Mouse (Mus musculus): ENCODE data around the gene Smok3c. TPM values are rescaled to one million over a fixed set of nuclear protein-coding genes. Genes with fewer than 3 reads are reported as not detected.

The Smok3c gene
- polyA plus RNA-seq, 1 experiment from 2014 or later = not detected

DNA sequence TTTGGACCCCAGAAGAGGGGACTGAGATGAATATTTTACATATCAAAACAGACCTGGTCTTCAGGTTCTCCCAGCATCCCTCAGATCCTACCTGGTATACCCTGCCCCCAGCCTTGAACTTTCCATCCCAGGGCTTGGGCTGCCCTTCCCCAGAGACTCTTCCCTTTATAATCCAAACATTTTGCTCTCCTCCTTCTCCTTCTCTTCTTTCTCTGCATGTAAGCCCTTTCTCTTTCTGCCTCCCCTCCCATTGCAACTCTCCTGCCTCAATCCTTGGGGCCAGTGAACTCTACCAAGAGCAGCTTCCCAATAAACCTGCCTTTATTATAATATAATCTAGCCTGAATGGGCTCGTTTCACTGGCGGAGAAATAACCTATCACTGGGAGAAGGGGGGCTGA is 30.9 kb downstream of the Smok3c start:
- no peak for ATAC-seq (ENCODE audit: low FRiP score, low read depth)
- no peak overlapping the region for H3K27ac ChIP-seq (replicated peaks)
- no peak overlapping the region for H3K4me2 ChIP-seq (replicated peaks)
- WGBS = 96% methylated on average over 2 of the region's 2 CpGs
- peaks cover 19% of the 10 kb centered on the region for H3K4me1 ChIP-seq
- no peak overlapping the region for H3K9ac ChIP-seq (replicated peaks)
- H3K36me3 ChIP-seq = peaks cover 12% of the 10 kb centered on the region
- no peaks in the 10 kb centered on the region for H3K9me3 ChIP-seq
- H3K27me3 ChIP-seq = no peaks in the 10 kb centered on the region
- H3K4me3 ChIP-seq = no peak overlapping the region

DNA sequence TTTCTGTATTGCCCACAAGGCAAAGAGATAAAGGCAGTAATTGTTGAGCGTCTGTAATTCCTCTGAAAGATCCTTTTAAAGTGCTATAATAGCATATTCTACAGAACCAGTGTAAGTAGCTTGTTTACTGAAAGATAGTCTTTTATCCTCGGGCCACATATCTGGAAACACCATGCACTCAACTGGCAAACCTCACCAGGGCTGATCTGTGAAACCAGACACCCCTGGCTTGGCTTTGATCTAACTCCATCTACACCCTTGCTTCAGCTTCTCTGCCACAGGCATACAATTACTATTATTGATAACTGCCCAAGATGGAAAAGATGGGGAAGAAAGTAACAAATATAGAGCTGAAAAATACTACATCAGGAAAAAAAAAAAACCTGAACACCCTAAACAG is 31.5 kb downstream of the Smok3c start:
- peak; percentile 16; the same call in 1 of the 2 replicates for ATAC-seq (ENCODE audit: low FRiP score, low read depth)
- H3K27ac ChIP-seq (replicated peaks) = no peak overlapping the region
- H3K4me2 ChIP-seq (replicated peaks) = peak overlapping the region; percentile 80
- 0 out of 2 replicates have a peak overlapping the region, but pooled peaks have one; percentile 96 for H3K9ac ChIP-seq (replicated peaks)
- no peaks in the 10 kb centered on the region for H3K9me3 ChIP-seq
- peaks cover 20% of the 10 kb centered on the region for H3K4me1 ChIP-seq
- peaks cover 17% of the 10 kb centered on the region for H3K36me3 ChIP-seq
- H3K27me3 ChIP-seq = no peaks in the 10 kb centered on the region
- H3K4me3 ChIP-seq = peak overlapping the region; percentile 93
- WGBS = 69% methylated on average over 2 of the region's 2 CpGs

DNA sequence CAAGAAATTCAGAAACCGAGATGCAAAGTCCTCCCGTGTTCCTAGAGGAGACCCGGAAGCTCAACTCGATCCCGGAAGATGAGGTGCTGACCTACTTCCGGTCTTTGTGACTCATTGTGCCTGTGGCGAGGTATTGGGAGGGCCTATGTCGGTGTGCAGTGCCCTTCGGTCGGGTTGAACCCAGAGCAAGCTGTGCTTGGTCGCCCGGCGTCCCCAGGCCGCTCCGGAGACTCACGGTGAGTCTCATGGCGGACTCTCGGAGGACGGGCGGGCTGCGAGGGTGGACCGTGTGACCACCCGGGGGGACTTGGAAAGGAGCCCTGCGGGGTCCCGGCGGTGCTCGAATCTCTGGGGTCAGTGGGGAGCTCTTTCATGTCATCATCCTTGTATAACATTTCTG is 32.0 kb downstream of the Smok3c start, which contains the start of gene Zkscan1:
TSS of gene Zkscan1 (plus strand) at position 89 of the 400 bp plus-strand sequence.
- no peaks in the 10 kb centered on the region for H3K27me3 ChIP-seq
- no peaks in the 10 kb centered on the region for H3K9me3 ChIP-seq
- H3K9ac ChIP-seq (replicated peaks) = peak within 1 kb of the TSS; percentile 96
- peak within 1 kb of the TSS; percentile 93 for H3K4me3 ChIP-seq
- H3K36me3 ChIP-seq = peaks cover 17% of the 10 kb centered on the region
- H3K4me1 ChIP-seq = peaks cover 20% of the 10 kb centered on the region
- H3K4me2 ChIP-seq (replicated peaks) = peak within 1 kb of the TSS; percentile 80
- WGBS = under 1% methylated on average over 27 of the region's 27 CpGs
- H3K27ac ChIP-seq (replicated peaks) = peak within 1 kb of the TSS; percentile 90
- ATAC-seq (ENCODE audit: low FRiP score, low read depth) = peak; percentile 94

DNA sequence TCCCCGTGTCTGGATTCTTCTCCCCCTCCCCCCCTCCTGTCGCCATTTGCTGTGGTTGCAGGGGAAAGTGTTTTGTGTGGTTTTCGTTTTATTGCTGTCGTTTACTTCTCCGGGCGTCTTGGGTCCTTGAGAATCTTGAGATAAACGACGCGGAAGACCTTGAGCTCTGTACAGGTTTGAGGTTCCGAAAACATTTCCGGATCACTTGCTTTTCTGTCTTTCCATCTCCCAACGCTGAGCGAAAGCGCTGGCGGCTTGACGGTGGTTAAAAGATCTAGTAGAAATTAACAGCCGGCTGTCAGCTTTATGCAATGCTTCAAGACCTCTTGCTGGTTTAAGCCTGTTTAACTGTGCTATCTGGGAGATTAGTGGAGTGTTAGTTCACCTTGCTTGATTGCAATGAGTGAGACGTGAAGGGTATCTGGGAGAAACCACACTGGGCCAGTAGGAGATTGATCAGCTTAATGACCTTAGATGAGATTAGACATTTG is 32.5 kb downstream of the Smok3c start:
- Histone ChIP-seq H3K4me1 (peaks cover 20% of the 10 kb centered on the region), H3K4me3 (peak overlapping the region; percentile 93), H3K9ac (replicated peaks) (peak overlapping the region; percentile 96), H3K36me3 (peaks cover 17% of the 10 kb centered on the region), H3K4me2 (replicated peaks) (peak overlapping the region; percentile 80), H3K27ac (replicated peaks) (peak overlapping the region; percentile 90), H3K27me3 (no peaks in the 10 kb centered on the region), H3K9me3 (no peaks in the 10 kb centered on the region)
- under 1% methylated on average over 18 of the region's 18 CpGs for WGBS
- no peak for ATAC-seq (ENCODE audit: low FRiP score, low read depth)

DNA sequence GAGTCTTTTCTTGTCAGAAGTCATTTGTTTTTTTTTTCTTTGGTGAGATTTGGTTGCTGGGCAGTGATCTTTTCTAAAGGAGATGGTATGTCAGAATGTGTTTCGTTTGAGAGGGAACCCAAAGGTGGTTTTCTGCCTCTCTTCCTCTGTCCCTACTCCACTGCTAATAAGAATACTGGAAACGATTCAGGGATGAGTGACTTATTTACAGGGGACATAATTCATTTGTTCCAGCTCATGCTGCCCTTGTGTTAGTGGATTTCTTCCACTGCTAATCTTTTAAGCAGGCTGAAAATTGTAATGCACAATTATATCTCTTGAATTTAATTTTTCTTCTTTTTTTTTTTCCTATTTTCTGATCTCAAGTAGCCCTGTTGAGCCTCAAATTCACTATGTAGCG is 33.8 kb downstream of the Smok3c start:
- H3K4me1 ChIP-seq = peaks cover 20% of the 10 kb centered on the region
- H3K36me3 ChIP-seq = peaks cover 17% of the 10 kb centered on the region
- peak overlapping the region; percentile 93 for H3K4me3 ChIP-seq
- no peak for ATAC-seq (ENCODE audit: low FRiP score, low read depth)
- no peaks in the 10 kb centered on the region for H3K27me3 ChIP-seq
- peak overlapping the region; percentile 80 for H3K4me2 ChIP-seq (replicated peaks)
- peak overlapping the region; percentile 96; the same call in 1 of the 2 replicates for H3K9ac ChIP-seq (replicated peaks)
- H3K27ac ChIP-seq (replicated peaks) = no peak overlapping the region
- WGBS = 89% methylated on average over 3 of the region's 3 CpGs
- no peaks in the 10 kb centered on the region for H3K9me3 ChIP-seq

DNA sequence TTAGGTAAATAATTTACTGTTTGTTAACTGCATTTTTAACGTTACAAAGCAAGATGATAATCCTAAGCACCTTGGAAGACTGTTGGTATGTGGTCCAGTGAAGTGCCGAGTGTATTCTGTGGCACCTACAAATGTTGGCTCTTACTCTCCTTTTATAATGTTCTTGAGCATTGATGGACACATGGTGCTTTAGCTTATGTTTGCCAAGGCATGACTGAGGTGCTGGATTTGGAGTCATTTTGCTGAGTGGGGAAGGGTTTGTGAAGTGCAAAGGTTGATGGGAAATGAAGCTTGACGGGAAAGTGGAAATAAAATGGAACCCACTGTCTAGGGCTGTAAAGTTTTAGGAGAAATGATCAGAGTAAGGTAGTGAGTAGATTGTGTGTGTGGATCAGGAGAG is 35.4 kb downstream of the Smok3c start:
- Histone ChIP-seq H3K4me1 (peaks cover 20% of the 10 kb centered on the region), H3K36me3 (peaks cover 23% of the 10 kb centered on the region), H3K27me3 (no peaks in the 10 kb centered on the region), H3K27ac (replicated peaks) (no peak overlapping the region), H3K4me3 (no peak overlapping the region), H3K9ac (replicated peaks) (no peak overlapping the region), H3K4me2 (replicated peaks) (no peak overlapping the region), H3K9me3 (no peaks in the 10 kb centered on the region)
- no peak for ATAC-seq (ENCODE audit: low FRiP score, low read depth)
- WGBS = 86% methylated on average over 3 of the region's 3 CpGs

DNA sequence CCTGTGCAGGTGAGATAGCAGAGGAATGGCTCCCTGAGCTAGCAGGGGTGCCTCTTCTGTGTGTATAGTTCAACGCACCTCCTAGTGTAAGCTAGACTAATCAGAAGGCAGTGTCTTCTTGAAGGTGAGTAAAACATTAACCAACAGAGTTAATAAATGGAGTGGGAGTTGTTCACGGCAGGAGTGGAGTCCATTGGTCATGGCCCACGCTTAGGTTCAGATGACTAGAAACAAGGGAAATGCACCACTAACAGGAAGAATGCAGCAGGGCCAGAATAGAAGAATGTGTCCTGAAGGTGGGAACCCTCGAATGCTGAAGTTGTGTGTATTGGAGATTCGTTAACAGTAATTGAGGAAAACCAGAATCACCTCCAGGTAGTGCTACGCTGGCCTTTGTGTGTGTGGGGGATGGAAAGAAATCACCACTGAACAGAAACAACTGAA is 36.1 kb downstream of the Smok3c start:
- WGBS = 91% methylated on average over 6 of the region's 6 CpGs
- no peaks in the 10 kb centered on the region for H3K27me3 ChIP-seq
- H3K27ac ChIP-seq (replicated peaks) = no peak overlapping the region
- H3K4me3 ChIP-seq = no peak overlapping the region
- ATAC-seq (ENCODE audit: low FRiP score, low read depth) = no peak
- H3K9me3 ChIP-seq = no peaks in the 10 kb centered on the region
- H3K4me2 ChIP-seq (replicated peaks) = no peak overlapping the region
- no peak overlapping the region for H3K9ac ChIP-seq (replicated peaks)
- H3K36me3 ChIP-seq = peaks cover 30% of the 10 kb centered on the region
- H3K4me1 ChIP-seq = peaks cover 20% of the 10 kb centered on the region

DNA sequence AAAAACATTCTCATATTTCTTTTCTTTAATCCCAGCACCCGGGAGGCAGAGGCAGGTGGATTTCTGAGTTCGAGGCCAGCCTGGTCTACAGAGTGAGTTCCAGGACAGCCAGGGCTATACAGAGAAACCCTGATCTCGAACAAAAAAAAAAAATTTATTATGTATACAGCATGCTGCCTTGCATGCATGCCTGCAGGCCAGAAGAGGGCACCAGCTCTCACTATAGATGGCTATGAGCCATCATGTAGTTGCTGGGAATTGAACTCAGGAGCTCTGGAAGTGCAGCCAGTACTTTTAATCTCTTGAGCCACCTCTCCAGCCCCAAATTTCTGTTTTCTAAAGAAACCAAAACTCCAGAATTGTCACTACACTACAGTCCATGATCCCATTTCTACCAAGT is 37.3 kb downstream of the Smok3c start:
- 80% methylated on average over 3 of the region's 3 CpGs for WGBS
- no peak overlapping the region for H3K4me2 ChIP-seq (replicated peaks)
- H3K36me3 ChIP-seq = peaks cover 41% of the 10 kb centered on the region
- H3K9ac ChIP-seq (replicated peaks) = no peak overlapping the region
- H3K4me3 ChIP-seq = no peak overlapping the region
- no peaks in the 10 kb centered on the region for H3K27me3 ChIP-seq
- H3K4me1 ChIP-seq = peaks cover 20% of the 10 kb centered on the region
- H3K27ac ChIP-seq (replicated peaks) = no peak overlapping the region
- ATAC-seq (ENCODE audit: low FRiP score, low read depth) = no peak
- no peaks in the 10 kb centered on the region for H3K9me3 ChIP-seq

DNA sequence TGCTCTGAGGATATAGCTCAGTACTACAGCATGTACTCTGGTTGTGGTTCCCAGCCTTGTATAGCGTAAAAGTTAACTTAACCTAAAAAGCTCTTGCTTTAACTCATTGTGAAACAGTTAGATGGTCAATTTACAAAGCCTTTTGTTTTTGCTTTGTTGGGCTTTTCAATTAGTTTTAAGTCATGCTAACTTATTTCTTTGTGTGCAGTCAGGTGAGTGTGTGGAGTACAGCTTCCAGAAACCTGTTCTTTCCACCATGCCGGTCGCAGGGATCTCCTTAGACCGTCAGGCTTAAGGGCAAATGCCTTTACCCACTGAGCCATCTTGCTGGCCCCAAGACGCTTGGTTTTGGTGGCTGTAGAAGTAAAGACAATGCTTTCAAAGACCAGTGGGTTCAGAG is 37.7 kb downstream of the Smok3c start:
- Histone ChIP-seq H3K4me2 (replicated peaks) (no peak overlapping the region), H3K9ac (replicated peaks) (no peak overlapping the region), H3K4me1 (peaks cover 20% of the 10 kb centered on the region), H3K36me3 (peaks cover 46% of the 10 kb centered on the region), H3K9me3 (no peaks in the 10 kb centered on the region), H3K27me3 (no peaks in the 10 kb centered on the region), H3K27ac (replicated peaks) (no peak overlapping the region), H3K4me3 (no peak overlapping the region)
- ATAC-seq (ENCODE audit: low FRiP score, low read depth) = no peak
- 93% methylated on average over 5 of the region's 5 CpGs for WGBS

DNA sequence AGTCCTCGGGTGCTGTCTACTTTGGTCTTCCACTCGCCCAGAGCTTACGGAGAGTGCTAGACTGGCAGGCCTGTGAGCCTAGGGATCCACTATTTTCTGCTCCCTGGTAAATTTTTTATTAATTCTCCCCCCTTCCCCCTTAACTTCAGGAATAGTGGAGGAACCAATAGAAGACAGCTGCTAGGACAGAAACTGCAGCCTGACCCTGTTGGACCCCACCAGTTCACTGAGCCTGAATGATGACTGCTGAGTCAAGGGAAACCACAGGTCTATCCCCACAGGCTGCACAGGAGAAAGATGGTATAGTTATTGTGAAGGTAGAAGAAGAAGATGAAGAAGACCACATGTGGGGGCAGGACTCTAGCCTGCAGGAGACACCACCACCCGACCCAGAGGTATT is 39.8 kb downstream of the Smok3c start:
- H3K9ac ChIP-seq (replicated peaks) = no peak overlapping the region
- H3K36me3 ChIP-seq = peaks cover 58% of the 10 kb centered on the region
- H3K27ac ChIP-seq (replicated peaks) = no peak overlapping the region
- no peaks in the 10 kb centered on the region for H3K9me3 ChIP-seq
- WGBS = 93% methylated on average over 4 of the region's 4 CpGs
- no peak for ATAC-seq (ENCODE audit: low FRiP score, low read depth)
- H3K4me1 ChIP-seq = peaks cover 8% of the 10 kb centered on the region; the same call in 1 of the 2 replicates
- H3K4me3 ChIP-seq = no peak overlapping the region
- no peak overlapping the region for H3K4me2 ChIP-seq (replicated peaks)
- H3K27me3 ChIP-seq = no peaks in the 10 kb centered on the region

DNA sequence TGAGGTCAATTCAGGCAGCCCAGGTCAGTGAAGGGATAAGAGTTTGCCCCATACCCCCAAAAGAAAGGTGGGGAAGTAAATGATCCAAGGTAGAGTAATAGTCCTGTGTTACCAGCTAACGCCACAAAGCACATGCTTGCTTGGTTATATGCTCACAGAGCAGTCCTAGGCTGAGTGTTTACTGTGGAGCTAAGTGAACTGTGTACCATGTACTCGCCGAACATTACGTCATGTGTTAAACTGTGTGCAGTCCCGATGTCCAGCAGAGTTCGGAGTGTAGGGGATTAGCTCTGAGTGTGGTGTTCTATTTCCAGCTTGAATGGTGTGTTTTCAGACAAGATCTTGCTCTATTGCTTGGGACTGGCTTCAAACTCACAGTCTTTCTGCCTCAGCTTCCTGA is 41.5 kb downstream of the Smok3c start:
- H3K27me3 ChIP-seq = no peaks in the 10 kb centered on the region
- WGBS = 98% methylated on average over 6 of the region's 6 CpGs
- H3K36me3 ChIP-seq = peaks cover 64% of the 10 kb centered on the region
- no peak overlapping the region for H3K9ac ChIP-seq (replicated peaks)
- no peak overlapping the region for H3K27ac ChIP-seq (replicated peaks)
- ATAC-seq (ENCODE audit: low FRiP score, low read depth) = no peak
- H3K9me3 ChIP-seq = no peaks in the 10 kb centered on the region
- no peak overlapping the region for H3K4me2 ChIP-seq (replicated peaks)
- H3K4me1 ChIP-seq = no peaks in the 10 kb centered on the region
- H3K4me3 ChIP-seq = no peak overlapping the region

DNA sequence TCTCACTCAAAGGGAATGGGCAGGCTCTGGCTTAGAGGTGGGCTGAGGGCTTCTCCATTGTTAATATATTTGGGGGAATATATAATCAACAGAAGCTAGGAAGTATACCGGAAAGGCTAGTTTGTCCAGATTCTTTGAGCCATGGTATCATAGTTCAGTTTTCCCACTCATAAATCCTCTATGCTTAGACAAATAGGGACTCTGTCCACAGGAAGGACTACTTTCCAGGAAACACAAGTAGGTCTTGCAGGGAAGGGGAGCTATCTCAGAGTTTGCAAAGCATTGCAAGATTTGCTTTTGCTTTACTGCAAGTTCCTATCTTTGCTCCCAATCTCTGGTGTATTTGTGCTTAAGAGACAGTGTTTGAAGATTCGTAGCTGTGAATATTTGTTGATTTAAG is 52.0 kb downstream of the Smok3c start:
- Histone ChIP-seq H3K4me1 (no peaks in the 10 kb centered on the region), H3K9ac (replicated peaks) (no peak overlapping the region), H3K4me3 (no peak overlapping the region), H3K27me3 (no peaks in the 10 kb centered on the region), H3K27ac (replicated peaks) (no peak overlapping the region), H3K9me3 (no peaks in the 10 kb centered on the region), H3K36me3 (peaks cover 49% of the 10 kb centered on the region), H3K4me2 (replicated peaks) (no peak overlapping the region)
- ATAC-seq (ENCODE audit: low FRiP score, low read depth) = no peak
- WGBS = 94% methylated on average over 2 of the region's 2 CpGs

DNA sequence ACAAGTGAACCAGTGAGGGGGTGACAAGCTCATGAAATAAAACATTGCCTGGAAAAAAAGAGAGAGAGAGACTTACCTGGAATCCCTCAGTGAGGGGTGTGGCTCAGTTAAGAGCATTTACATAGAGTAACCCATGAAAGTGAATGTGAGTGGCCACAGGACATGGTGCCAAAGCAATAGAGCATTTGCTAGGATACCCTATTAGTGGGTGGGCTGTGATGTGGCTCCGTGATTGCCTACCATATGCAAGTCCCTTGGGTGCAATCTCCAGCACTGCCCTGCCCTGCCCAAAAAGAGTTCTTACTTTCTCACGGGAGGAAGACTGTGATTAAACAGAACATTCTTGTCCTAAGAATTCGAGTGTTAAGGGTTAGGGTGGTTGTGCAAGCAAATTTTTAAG is 54.1 kb downstream of the Smok3c start:
- Histone ChIP-seq H3K4me1 (no peaks in the 10 kb centered on the region), H3K4me3 (no peak overlapping the region), H3K27me3 (no peaks in the 10 kb centered on the region), H3K9ac (replicated peaks) (no peak overlapping the region), H3K36me3 (peaks cover 27% of the 10 kb centered on the region), H3K9me3 (no peaks in the 10 kb centered on the region), H3K4me2 (replicated peaks) (no peak overlapping the region), H3K27ac (replicated peaks) (no peak overlapping the region)
- 76% methylated on average over 3 of the region's 3 CpGs for WGBS
- ATAC-seq (ENCODE audit: low FRiP score, low read depth) = no peak
